Mouse (Mus musculus) heart, embryonic 11.5 days (tissue): ENCODE data around the gene Camk1d. TPM values are rescaled to one million over a fixed set of nuclear protein-coding genes. Genes with fewer than 3 reads are reported as not detected.
"Not testable (repeated sequence)": the region's sequence is repeated elsewhere in the genome, so short reads cannot be mapped to it uniquely, and the experiment has no call there.

ENCODE experiments used
- ATAC-seq: fragments of 200-750 bp; cut with Nextera tagmentation; replicated peaks from 2 replicates; pipeline ENCODE4 v1.8.0; 2017; ENCODE audit warnings: moderate library complexity; ENCODE audit not compliant: insufficient number of reproducible peaks, low FRiP score, low TSS enrichment
- H3K27ac ChIP-seq: fragments of 300-500 bp; sonication (generic); 2 replicates; pipeline ENCODE4 v1.5.1; 2014; ENCODE audit warnings: mild to moderate bottlenecking, low read depth, low read length
- H3K27me3 ChIP-seq: fragments of 300-500 bp; sonication (generic); 2 replicates; pipeline ENCODE4 v1.6.1; 2014; ENCODE audit warnings: mild to moderate bottlenecking, low read length, mixed read lengths; ENCODE audit not compliant: control insufficient read depth, insufficient read depth
- H3K36me3 ChIP-seq: fragments of 300-500 bp; sonication (generic); 2 replicates; pipeline ENCODE4 v1.6.1; 2014; ENCODE audit warnings: mild to moderate bottlenecking, low read length, moderate library complexity, mixed read lengths; ENCODE audit not compliant: control insufficient read depth, insufficient read depth
- H3K4me1 ChIP-seq: fragments of 300-500 bp; sonication (generic); 2 replicates; pipeline ENCODE4 v1.6.1; 2014; ENCODE audit warnings: low read length; ENCODE audit not compliant: control insufficient read depth, insufficient read depth
- H3K4me2 ChIP-seq: fragments of 300-500 bp; sonication (generic); 2 replicates; pipeline ENCODE4 v1.6.1; 2014; ENCODE audit warnings: mild to moderate bottlenecking, moderate library complexity
- H3K4me3 ChIP-seq: fragments of 300-500 bp; sonication (generic); 2 replicates; pipeline ENCODE4 v1.5.1; 2014; ENCODE audit warnings: low read depth, low read length
- H3K9ac ChIP-seq: fragments of 300-500 bp; sonication (generic); 2 replicates; pipeline ENCODE4 v1.6.1; 2014; ENCODE audit warnings: mild to moderate bottlenecking, low read depth, low read length, moderate library complexity
- H3K9me3 ChIP-seq: fragments of 300-500 bp; sonication (generic); replicated peaks from 2 replicates; pipeline ENCODE4 v1.6.1; 2016; ENCODE audit warnings: low read length; ENCODE audit not compliant: control insufficient read depth
- WGBS: fragments of 180-500 bp; shearing (Covaris S2); extraction: QIAGEN DNeasy Blood & Tissue Kit; methylation state at CpG from one replicate; pipeline ENCODE4 v1.1.7; 2014; ENCODE audit not compliant: insufficient replicate concordance; 5-methylcytosine and 5-hydroxymethylcytosine counted together
- polyA plus RNA-seq: library from polyadenylated mRNA; unstranded; fragments of >200 nt; fragmentation: Nextera tagmentation; extraction: Ambion mirVana; gene quantifications from 2 replicates; pipeline ENCODE4 v1.2.1, GENCODE M21; 2014

Gene Camk1d
- polyA plus RNA-seq, 1 experiment from 2014 or later, result 2.9 TPM

- Histone ChIP-seq H3K4me1 (peaks cover 30% of the 10 kb centered on the region), H3K4me3 (no peak overlapping the region), H3K9ac (no peak overlapping the region), H3K9me3 (no peaks in the 10 kb centered on the region), H3K27ac (peak overlapping the region; percentile 59; the same call in 1 of the 2 replicates), H3K36me3 (no peaks in the 10 kb centered on the region), H3K27me3 (no peaks in the 10 kb centered on the region), H3K4me2 (no peak overlapping the region)
- WGBS, result 14% methylated on average over 1 of the region's 1 CpGs
- ATAC-seq, result no peak
Observed at GRCm38 (mm10) chr2:5611601-5612000, 102.7 kb downstream of the Camk1d start.

- Histone ChIP-seq H3K9me3 (no peaks in the 10 kb centered on the region), H3K4me2 (no peak overlapping the region), H3K27me3 (no peaks in the 10 kb centered on the region), H3K36me3 (no peaks in the 10 kb centered on the region), H3K4me1 (peaks cover 30% of the 10 kb centered on the region), H3K27ac (no peak overlapping the region), H3K4me3 (no peak overlapping the region), H3K9ac (no peak overlapping the region)
- ATAC-seq, result no peak
- WGBS, result 86% methylated on average over 4 of the region's 4 CpGs
Observed at GRCm38 (mm10) chr2:5610521-5610920, 103.8 kb downstream of the Camk1d start.

GRCm38 (mm10) chr2:5607920-5608841 lies 106.1 kb downstream of the Camk1d start:
- no peak for ATAC-seq
- H3K9ac ChIP-seq, result no peak overlapping the region
- H3K4me1 ChIP-seq, result peaks cover 22% of the 10 kb centered on the region
- H3K27ac ChIP-seq, result no peak overlapping the region
- no peaks in the 10 kb centered on the region for H3K9me3 ChIP-seq
- 84% methylated on average over 11 of the region's 11 CpGs for WGBS
- H3K4me2 ChIP-seq, result no peak overlapping the region
- no peaks in the 10 kb centered on the region for H3K36me3 ChIP-seq
- H3K4me3 ChIP-seq, result no peak overlapping the region
- H3K27me3 ChIP-seq, result no peaks in the 10 kb centered on the region

- H3K9ac ChIP-seq, result no peak overlapping the region
- no peak overlapping the region for H3K27ac ChIP-seq
- no peak for ATAC-seq
- 58% methylated on average over 3 of the region's 3 CpGs for WGBS
- H3K27me3 ChIP-seq, result no peaks in the 10 kb centered on the region
- no peak overlapping the region for H3K4me2 ChIP-seq
- peaks cover 6% of the 10 kb centered on the region for H3K4me1 ChIP-seq
- H3K36me3 ChIP-seq, result no peaks in the 10 kb centered on the region
- H3K9me3 ChIP-seq, result no peaks in the 10 kb centered on the region
- no peak overlapping the region for H3K4me3 ChIP-seq
Observed at GRCm38 (mm10) chr2:5605849-5606248, 108.5 kb downstream of the Camk1d start.

GRCm38 (mm10) chr2:5602044-5602443 lies 112.3 kb downstream of the Camk1d start:
- H3K4me1 ChIP-seq, result peaks cover 18% of the 10 kb centered on the region
- no peaks in the 10 kb centered on the region for H3K27me3 ChIP-seq
- no peak overlapping the region for H3K4me3 ChIP-seq
- no peak overlapping the region for H3K27ac ChIP-seq
- no peak overlapping the region for H3K9ac ChIP-seq
- 75% methylated on average over 1 of the region's 1 CpGs for WGBS
- ATAC-seq, result no peak
- H3K9me3 ChIP-seq, result no peaks in the 10 kb centered on the region
- H3K4me2 ChIP-seq, result no peak overlapping the region
- no peaks in the 10 kb centered on the region for H3K36me3 ChIP-seq

- H3K4me3 ChIP-seq, H3K27ac ChIP-seq, H3K9me3 ChIP-seq, H3K36me3 ChIP-seq, H3K27me3 ChIP-seq, H3K9ac ChIP-seq, H3K4me2 ChIP-seq: not testable (repeated sequence)
- peaks cover 18% of the 10 kb centered on the region for H3K4me1 ChIP-seq
- WGBS, result 13% methylated on average over 2 of the region's 2 CpGs
- peak; percentile 42; the same call in 1 of the 2 replicates for ATAC-seq
Observed at GRCm38 (mm10) chr2:5601243-5601642, 113.1 kb downstream of the Camk1d start.

GRCm38 (mm10) chr2:5600183-5600962 lies 113.9 kb downstream of the Camk1d start:
- H3K9me3 ChIP-seq, result no peaks in the 10 kb centered on the region
- H3K4me3 ChIP-seq, result no peak overlapping the region
- H3K4me2 ChIP-seq, result no peak overlapping the region
- WGBS, result 65% methylated on average over 8 of the region's 8 CpGs
- no peaks in the 10 kb centered on the region for H3K36me3 ChIP-seq
- no peak overlapping the region for H3K9ac ChIP-seq
- no peak for ATAC-seq
- peaks cover 16% of the 10 kb centered on the region for H3K4me1 ChIP-seq
- no peak overlapping the region for H3K27ac ChIP-seq
- no peaks in the 10 kb centered on the region for H3K27me3 ChIP-seq

- Histone ChIP-seq H3K36me3 (no peaks in the 10 kb centered on the region), H3K4me2 (no peak overlapping the region), H3K27ac (no peak overlapping the region), H3K4me3 (no peak overlapping the region), H3K4me1 (peaks cover 15% of the 10 kb centered on the region), H3K27me3 (no peaks in the 10 kb centered on the region), H3K9me3 (no peaks in the 10 kb centered on the region), H3K9ac (no peak overlapping the region)
- ATAC-seq, result no peak
- 45% methylated on average over 4 of the region's 4 CpGs for WGBS
Observed at GRCm38 (mm10) chr2:5599713-5600112, 114.6 kb downstream of the Camk1d start.
